Mouse (Mus musculus) B cell, adult 2 months (primary cell): ENCODE data around the gene Snrpg.
A peak's percentile ranks its signal among the peaks of the same experiment; 100 is the strongest.
"Not testable (repeated sequence)": the region's sequence is repeated elsewhere in the genome, so short reads cannot be mapped to it uniquely, and the experiment has no call there.

Experiments used
- DNase-seq, 2 experiments: peaks; one replicate each; pipeline ENCODE4 v3.0.0; 2022

Gene Snrpg

DNA sequence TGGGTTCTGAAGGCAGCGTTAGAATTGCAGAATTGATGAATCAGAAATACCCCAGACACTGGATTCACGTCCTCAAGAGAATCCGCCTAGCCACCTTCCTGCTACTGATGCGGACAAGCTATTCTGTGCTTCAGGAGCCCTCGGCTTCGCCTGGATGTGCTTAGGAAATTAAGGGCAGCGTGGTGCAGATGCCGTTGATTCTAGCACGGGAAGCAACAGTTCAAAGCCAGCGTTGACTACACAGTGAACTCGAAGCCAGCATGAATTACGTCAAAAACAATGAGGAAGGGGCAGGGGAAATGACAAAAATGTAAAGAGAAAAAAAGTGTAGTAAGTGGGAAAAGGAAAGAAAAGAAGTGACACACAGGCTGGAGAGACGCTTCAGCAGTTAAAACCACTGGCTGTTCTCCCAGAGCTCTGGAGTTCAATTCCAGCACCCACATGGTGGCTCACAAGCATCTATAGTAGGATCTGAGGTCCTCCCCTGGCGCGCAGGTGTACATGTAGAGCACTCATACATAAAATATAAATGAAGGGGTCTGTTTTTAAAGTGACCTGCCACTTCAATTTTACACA is at the start of gene Snrpg:
Gene Snrpg, plus strand, starts transcription at position 541 of the 576 bp plus-strand sequence.
- DNase-seq: no peak

DNA sequence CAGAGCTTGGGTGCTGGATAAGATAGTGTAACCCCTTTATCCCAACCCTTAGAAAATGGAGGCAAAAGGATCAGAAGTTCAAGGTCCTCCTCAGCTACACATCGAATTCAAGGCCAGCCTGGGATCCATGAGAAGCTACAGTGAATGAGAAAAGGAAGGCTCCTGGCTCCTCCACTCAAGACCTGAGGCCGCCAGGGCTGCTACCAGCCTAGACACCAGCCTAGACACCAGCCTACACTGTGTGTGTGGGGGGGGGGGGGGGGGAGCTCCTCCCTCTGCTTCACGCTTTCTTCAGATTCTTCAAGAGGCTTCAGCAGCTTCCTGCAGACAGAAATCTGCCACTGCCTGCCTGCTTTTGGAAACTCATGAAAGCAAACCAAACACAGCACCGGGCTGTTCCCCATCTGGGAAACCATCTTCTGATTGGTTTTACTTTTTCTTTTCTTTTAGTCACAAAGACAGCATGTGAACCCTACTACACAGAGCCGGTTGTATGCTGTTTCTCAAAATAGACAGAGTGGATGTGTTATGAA is 49.0 kb upstream of the Snrpg start:
- DNase-seq: no peak

DNA sequence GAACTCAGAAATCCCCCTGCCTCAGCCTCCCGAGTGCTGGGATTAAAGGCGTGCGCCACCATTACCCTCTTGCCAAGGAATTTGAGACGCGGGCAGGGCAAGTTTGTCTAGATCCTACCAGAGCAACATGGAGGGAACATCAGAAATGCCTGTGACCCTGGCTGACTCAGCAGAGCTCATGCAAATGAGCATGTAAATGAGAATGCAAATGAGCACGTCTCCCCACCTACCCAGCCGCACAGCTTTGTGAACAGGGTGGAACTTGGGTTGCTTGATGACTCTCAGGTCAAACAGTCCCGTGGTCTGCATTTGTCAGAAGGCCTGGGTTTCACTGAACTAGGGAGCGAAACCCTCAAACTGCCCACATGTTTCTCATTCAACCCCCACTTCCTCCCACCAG is 48.1 kb upstream of the Snrpg start:
- DNase-seq: no peak

DNA sequence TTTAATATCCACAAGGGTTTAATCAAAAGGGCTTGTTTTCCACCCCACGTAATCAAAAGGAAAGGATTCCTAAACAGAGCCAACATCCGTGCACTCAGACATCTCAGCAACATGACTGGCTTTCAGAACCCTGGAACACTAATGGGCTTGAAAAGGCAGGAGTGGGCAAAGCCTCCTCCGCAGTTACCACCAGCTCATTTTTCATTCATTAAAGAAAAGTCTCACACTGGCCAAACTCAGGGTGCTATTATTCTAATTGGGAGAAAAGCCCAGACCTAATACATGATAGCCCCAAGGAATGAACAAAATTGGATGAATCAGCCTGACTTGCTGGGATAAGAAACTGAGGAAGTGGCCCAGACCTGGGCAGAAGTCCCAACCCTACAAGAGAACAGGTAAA is 46.7 kb upstream of the Snrpg start:
- no peak for DNase-seq

DNA sequence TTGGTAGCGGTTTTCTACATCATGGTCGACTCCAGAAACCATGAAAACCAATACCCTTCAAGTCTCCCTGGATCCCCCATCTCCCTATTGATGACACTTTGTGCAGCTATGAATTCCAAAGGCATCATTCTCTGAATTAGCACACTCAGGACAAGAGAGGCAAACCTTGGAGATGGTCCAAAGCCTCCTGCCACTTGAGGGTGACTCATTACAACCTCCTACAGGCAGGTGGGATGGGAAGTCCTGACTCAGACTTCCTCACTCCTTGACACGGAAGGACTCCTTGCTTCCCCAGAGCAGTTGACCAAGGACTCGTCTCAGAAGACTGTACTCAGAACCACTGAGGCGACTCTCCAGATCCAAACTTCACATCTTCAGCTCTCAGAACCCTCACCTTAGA is 45.5 kb upstream of the Snrpg start:
- DNase-seq: no peak

DNA sequence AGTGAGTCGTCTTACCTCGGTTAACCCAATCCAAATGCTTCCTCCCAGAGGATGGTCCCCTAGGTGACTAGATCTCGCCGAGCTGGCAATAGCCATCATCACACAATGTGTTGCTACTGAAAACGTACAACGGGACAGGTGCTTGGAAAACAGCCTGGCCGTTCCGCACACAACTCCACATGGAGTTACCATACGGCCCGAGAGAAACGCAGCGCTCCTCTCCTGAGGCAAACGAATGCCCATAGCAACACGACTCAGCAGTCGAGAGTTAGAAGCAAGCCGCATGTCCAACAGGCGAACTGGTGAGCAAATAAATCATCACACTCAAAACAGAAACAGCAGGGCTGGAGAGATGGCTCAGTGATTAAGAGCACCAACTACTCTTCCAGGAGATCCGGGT is 44.2 kb upstream of the Snrpg start:
- no peak for DNase-seq

DNA sequence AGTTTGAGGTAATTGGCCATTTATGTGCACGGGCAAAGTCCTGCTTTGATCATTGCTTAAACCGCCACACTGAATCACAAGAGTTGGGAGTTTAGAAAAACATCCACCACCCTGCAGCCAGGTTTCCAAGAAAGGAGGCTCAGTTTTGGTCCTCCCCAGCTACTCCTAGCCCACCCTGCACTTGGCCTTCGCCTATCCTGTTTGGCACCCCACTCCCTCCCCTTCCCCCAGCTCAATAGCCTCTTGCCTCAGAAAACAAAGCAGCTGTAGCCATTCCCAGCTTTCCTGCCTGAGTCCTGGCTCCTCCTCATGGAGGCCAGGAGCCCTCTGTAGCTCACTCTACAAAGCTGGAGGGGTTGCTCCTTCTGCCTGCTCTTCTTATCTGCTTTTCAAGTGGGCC is 42.7 kb upstream of the Snrpg start:
- no peak for DNase-seq

DNA sequence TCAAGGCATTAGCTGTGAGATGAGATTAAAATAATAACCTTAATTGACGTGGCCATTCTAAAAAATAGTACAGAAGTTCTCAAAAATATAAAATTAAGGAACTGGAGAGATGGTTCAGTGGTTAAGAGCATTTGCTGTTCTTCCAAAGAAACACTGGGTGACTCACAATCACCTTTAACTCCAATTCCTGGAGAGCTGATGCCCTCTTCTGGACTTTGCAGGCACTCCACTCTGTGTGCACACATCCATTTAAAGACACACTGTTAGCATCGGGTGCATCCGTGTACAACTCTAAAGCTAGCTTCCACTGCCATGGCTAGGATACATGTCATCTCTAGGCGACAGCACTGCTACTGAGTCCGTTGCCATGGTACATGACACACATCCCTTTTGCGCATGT is 41.2 kb upstream of the Snrpg start:
- DNase-seq: no peak

DNA sequence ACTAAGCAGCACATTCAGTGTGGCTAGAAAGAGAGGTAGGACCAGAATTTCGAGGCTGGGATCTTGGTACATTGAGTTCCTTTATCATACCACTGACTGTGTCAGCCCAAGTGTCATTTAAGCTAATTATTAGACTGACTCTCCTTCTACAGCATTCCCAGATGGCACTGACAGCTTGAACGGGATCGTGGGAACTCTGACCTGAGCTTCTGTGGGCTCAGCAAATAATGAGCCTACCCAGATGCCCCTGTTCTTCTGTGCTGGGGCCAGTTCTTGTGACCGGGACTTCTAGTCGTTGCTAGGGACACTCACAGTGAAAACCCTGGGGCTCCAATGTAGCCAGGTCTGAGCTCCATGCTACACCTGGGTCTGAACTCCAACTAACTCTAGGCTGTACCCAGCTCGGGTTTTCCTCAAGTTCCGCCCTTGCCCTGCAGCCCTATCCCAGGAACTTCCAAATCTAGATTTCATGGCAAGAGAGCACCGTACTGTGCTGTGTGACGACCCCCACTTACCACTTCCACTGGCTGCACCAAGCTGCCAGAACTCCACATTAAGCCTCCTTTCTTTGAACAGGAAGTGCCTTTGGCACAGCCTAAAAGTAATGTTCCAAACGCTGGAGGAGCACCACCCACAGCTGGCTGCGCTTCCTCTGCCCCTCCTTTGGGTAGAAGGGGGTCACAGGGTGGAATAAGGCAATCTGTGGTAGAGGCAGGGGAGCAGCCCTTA is 35.8 kb upstream of the Snrpg start:
- no peak for DNase-seq

DNA sequence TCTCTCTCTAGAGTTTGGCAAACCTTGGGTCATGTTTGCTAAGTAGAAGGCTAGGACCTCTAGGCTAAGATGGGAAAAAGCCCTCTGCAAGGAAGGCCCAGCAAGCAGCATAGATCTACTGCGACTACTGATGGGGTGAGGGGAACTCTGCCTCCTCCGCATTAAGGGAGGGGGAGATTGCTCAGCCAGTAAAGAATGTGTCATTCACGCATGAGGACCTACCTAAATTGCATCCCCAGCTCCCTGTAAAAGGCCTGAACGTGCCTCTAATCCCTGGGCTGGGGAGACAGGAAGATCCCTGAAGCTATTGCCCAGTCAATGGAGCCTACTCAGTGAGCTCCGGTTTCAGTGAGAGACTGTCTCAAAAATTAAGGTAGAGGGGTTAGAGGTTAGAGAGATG is 35.2 kb upstream of the Snrpg start:
- DNase-seq: no peak

DNA sequence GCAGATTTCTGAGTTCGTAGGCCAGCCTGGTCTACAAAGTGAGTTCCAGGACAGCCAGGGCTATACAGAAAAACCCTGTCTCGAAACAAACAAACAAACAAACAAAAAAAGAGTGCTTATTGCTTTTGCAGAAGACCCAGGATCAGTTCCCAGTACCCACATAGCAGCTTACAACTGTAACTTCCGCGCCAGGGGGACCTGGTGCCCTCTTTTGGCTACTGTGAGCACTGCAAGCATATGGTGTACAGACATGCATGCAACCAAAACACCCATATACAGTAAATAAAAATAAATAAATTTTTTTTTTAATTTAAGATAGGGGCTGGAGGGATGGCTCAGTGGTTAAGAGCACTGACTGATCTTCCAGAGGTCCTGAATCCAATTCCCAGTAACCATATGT is 34.8 kb upstream of the Snrpg start:
- DNase-seq: not testable (repeated sequence)

DNA sequence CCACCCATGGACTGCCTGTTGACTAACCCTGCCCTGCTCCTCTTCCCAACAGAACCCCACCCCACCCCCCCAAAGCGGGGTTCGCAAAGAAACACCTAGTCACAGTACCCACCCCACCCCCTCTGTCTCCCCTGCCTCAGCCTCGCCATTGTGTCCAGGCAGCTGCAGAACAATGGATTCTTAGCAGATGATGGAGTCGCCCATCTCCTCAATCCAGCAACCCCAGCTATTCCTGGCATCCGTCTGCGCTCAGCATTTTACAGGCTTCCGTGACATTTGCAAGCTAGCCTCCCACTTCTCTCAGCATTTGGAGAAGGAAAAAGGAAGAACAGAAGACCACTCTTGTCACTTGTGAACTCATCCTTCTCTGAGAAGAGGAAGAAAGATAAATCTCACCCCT is 27.4 kb upstream of the Snrpg start:
- no peak for DNase-seq

DNA sequence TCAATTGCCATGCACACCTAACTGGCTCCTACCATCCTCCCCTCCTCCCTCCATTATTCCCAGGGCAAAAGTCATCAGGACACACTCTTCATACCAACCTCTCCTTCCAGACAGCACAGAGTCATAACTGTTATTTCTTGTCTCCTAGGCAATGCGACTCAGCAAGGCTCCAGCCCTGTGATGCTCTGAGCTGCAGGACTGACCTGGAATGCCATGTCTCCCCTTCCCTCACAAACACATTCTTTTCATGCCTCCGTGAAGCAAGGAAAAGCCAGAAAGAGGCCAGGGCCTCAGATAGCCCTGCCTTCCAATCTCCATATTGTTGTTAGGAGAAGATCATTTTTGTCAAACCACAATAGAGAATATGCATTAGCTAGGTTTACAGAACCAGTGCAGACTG is 25.0 kb upstream of the Snrpg start:
- no peak for DNase-seq

DNA sequence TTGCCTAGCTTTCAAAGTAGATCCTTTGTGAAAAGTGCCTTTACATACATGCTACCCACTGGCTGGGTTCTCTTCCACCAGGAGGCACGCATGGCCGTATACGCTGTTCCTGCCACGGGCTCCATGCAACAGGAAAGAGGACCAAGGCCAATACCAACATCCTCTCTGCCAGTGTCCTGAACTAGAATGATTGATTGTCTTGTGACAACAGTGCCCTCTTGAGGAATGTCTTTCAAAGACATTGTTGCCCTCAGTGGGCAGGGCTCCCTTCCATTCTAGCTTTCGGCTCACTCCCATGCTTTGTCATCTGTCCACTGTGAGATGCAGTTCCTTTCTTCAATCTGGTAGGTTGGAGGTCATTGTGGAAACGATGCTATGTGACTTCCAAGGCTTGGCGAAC is 21.8 kb upstream of the Snrpg start:
- no peak for DNase-seq

DNA sequence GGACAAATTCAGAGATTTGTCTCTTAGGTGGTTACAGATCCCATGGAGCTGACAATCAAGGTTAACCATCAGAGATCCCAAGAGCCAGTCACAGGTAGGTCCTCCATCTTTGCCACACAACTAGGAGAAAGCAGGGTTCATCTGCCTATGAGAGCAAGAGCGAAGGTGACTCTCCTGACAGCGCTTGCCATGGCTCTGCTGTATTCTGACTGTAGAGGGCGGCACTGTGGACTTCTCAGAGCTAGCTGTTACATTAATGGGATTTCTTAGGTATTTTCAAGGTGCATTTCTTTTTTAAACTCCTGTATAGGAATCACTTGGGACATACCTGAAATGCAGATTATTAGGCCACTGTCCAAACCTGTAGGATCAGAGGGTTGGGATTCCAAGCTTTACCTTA is 16.2 kb upstream of the Snrpg start:
- no peak for DNase-seq

DNA sequence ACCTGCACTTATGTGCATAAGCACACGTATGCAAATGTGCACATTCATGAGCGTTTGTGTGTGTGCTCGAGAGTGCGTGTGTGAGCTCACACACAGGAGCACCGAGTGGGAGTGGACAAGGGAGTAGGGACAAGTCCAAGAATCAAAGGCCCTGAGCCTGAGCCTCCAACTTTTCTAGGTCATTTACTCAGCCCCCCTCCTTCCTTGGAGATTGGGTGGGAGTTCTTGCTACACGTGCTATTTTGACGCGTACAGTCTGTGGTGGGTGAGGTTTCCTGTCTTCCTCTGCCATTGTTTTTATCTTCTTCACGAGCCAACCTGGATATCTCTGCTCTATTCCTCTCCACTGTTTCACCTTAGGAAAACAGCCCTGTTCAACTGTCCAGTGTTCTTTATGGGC is 14.1 kb upstream of the Snrpg start:
- no peak for DNase-seq

DNA sequence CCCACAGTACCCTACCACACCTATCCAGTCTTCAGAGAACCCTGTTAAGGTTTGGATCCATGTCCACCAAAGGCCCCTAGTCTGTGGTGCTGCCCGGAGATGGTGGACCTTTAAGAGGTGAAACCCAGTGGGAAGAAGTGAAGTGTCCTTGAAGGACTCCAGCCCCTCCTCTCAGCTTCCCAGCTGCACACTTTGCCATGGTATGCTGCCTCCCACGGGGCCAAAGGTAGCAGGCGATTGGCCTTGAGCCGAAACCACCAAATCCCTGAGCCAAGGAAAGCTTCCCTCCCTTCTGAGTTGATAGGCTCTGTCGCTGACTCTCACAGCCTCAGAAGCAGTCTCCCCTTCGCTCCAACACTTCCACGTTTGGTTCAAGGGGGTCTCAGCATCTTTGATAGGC is 10.4 kb upstream of the Snrpg start:
- DNase-seq: no peak

DNA sequence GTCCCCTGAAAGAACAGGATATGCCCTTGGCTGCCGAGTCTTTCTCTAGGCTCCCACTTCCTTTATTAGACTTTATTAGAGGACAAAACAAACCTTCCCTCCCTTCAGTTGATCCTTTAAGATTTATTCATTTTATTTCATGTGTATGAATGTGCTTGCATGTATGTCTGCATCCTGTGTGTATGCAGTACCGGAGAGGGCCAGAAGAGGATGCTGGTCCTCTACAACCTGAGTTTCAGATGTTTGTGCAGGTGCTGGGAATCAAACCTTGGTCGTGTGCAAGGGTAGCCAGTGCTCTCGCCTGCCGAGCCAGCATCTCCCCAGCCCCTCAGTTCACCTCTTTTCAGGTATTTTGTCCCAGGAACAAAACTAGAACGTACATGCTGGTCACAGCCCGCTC is 9.7 kb upstream of the Snrpg start:
- no peak for DNase-seq

DNA sequence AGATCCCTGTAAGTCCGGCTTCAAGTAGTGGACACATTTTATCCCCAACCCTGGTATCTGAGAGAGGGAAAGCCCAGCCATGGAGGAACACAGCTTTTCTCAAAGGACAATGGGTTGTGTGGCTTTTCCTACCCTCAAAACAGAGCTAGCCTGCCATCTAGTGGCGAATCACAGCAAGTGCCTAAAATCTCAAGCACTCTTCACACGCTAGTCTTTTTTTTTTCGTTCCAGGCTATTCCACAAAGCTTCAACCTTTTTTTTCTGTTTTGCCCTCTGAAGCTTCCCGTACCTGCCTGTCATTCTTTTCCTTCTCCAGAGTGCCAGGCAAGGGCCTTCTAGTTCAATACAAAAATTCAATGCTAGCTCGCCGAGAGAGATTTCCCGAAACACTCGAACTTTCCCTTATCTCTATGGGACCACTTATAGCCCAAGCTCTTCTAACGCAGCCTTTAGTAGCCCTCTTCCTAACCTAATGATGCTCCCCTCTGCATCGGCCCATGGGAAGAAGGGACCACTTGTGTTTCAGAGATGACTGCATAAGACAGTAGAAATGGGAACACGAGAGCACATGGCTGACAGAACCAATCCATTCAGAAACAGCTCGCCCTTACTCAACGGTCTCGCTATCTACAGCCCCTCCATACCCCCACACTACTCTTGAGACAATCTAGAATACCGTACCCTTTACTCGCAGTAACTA is 6.5 kb upstream of the Snrpg start:
- peak; percentile 79 for DNase-seq

DNA sequence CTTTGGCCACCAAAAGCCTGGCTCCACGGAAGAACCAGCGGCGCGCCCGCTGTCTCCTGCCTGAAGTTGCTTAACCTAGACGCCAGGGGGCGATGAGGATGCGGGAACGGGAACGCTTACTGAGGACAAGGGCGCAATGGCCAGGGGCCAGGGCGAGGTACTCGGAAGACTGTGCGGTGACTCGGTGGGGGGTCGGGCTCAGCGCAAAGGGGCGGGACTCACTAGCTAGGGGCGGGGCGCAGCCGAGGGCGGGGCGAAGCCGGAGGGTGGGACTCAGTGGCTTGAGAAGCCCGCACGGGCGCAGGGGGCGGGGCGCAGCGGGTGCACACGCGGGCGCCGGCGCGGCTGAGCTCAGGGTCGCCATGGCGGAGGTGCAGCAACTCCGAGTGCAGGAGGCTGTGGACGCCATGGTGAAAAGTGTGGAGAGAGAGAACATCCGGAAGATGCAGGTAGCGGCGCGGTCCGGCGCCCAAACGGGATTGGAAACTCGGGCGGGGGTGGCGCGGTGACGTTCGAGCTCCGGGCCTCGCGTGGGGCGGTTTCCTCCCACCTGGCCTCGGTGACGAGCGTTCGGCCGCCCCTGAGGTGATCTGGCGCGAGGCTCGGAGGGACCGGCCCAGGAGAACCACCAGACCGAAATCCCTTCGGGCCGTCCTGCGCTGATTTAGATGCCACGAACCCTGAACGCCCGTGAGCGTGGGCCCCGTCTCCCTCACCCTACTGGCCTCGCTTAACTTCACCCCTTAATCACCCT is 5.6 kb upstream of the Snrpg start, which contains the start of gene Fam136a:
Gene Fam136a, plus strand, starts transcription at position 276 of the 754 bp plus-strand sequence.
- DNase-seq: peak; percentile 94

DNA sequence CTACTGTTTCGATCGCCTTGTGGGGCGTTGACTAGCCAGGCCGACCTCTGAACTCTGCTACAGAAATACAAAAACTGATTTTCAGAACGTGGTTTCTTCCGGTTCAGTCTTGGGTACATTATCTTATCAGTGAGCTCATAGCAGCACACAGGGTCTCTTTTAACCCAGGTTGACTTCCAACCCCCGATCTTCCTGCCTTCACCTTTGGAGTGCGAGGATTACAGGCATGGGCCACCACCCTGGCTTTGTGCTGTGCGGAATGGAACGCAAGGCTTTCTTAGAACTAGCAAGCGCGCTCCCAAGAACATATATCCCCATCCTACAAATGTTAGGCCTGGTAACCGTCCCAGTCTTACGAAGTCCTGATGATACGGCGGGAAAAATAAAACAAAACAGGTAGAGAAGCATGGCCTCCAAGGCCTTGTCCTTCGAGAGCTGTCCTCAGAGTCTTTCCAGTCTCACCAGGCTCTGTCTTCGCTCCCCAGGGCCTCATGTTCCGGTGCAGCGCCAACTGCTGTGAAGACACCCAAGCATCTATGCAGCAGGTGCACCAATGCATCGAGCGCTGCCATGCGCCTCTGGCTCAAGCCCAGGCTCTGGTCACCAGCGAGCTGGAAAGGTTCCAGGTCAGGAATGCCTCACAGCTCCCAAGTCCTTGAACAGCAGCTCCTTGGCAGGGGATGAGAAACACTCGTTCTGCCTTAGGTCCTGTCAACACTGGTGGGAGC is 4.8 kb upstream of the Snrpg start:
- DNase-seq: peak; percentile 2 to 6

DNA sequence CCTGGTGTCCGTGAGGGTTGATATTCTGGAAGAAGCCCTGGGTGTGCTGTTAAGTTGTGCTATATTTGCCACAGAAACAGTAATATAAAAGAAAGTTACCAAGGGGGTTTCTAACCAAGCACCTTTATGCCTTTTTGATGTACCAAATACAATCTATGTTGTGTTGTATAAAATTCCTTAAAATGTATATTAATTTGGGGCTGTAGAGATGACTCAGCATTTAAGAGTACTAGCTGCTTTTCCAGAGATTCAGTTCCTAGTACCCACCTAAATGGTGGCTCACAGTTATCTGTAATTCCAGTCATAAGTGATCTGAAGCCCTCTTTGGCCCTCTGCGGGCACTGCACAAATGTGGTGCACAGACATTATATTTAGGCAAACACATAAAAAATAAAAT is 4.3 kb upstream of the Snrpg start:
- no peak for DNase-seq

DNA sequence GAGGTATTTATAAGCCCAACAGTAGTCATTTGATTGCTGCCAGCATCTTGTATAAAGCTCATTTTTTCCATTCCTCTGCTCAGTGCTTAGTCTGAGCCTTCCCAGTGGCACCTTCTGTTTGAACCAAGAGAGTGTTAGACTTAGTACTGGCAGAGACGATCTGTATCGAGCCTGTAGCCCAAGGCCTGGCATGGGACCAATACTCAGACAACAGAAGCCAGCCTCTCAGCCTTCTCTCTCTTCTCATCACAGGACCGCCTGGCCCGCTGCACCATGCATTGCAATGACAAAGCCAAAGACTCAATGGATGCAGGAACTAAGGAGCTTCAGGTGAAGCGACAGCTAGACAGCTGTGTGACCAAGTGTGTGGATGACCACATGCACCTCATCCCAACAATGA is 2.6 kb upstream of the Snrpg start:
- no peak for DNase-seq
